Mouse (Mus musculus): ENCODE measurements at regions not wholly inside any gene's neighbourhood (a gene's known extent, or its start where the extent isn't known, plus 50 kb on each side); places are given as distances from the start of the nearest gene placed in this dataset.

- no peak for DNase-seq (ENCODE audit: extremely low read depth, low read depth, low spot score)
- H3K27ac ChIP-seq (replicated peaks; ENCODE audit: insufficient read depth, low read depth, low read length) = no peak overlapping the region
- H3K27me3 ChIP-seq (ENCODE audit: control insufficient read depth, insufficient read depth, low read length) = peaks cover 5% of the 10 kb centered on the region; the same call in 1 of the 2 replicates
- 15% methylated on average over 9 of the region's 9 CpGs for WGBS
- H3K4me1 ChIP-seq (ENCODE audit: control insufficient read depth, insufficient read depth, low read length) = peaks cover 2% of the 10 kb centered on the region; the same call in 1 of the 2 replicates
- peak overlapping the region; percentile 0; the same call in 1 of the 2 replicates for H3K4me3 ChIP-seq (ENCODE audit: insufficient read depth, low read depth, low read length)
- no peaks in the 10 kb centered on the region for H3K36me3 ChIP-seq (ENCODE audit: control insufficient read depth, insufficient read depth, low read length)
- TF ChIP-seq CTCF (IDR thresholded peaks at IDR 0.05; ENCODE audit: low read depth, low read length) (no peak), POLR2A (IDR thresholded peaks at IDR 0.05; ENCODE audit: extremely low read depth, insufficient read depth, low read length) (no peak)
- no peaks in the 10 kb centered on the region for H3K79me2 ChIP-seq (ENCODE audit: control insufficient read depth, insufficient read depth, low read length)
- no peak overlapping the region for H3K9ac ChIP-seq (ENCODE audit: low read depth, low read length)
Measured at GRCm38 (mm10) chr6:71012436-71012822, 56.1 kb downstream of the Foxi3 start.

GRCm38 (mm10) chr6:71012823-71013461, 56.6 kb downstream of the Foxi3 start:
- WGBS = 2% methylated on average over 38 of the region's 38 CpGs
- Histone ChIP-seq H3K79me2 (ENCODE audit: control insufficient read depth, insufficient read depth, low read length) (no peaks in the 10 kb centered on the region), H3K36me3 (ENCODE audit: control insufficient read depth, insufficient read depth, low read length) (no peaks in the 10 kb centered on the region), H3K4me3 (ENCODE audit: insufficient read depth, low read depth, low read length) (peak overlapping the region; percentile 11; the same call in 1 of the 2 replicates), H3K9ac (ENCODE audit: low read depth, low read length) (no peak overlapping the region), H3K4me1 (ENCODE audit: control insufficient read depth, insufficient read depth, low read length) (peaks cover 2% of the 10 kb centered on the region; the same call in 1 of the 2 replicates), H3K27ac (replicated peaks; ENCODE audit: insufficient read depth, low read depth, low read length) (no peak overlapping the region), H3K27me3 (ENCODE audit: control insufficient read depth, insufficient read depth, low read length) (peaks cover 5% of the 10 kb centered on the region; the same call in 1 of the 2 replicates)
- TF ChIP-seq POLR2A (IDR thresholded peaks at IDR 0.05; ENCODE audit: extremely low read depth, insufficient read depth, low read length) (no peak), CTCF (IDR thresholded peaks at IDR 0.05; ENCODE audit: low read depth, low read length) (peak; percentile 76)
- peak; percentile 10 for DNase-seq (ENCODE audit: extremely low read depth, low read depth, low spot score)

GRCm38 (mm10) chr6:71016388-71016787, 60.1 kb downstream of the Foxi3 start:
- H3K79me2 ChIP-seq (ENCODE audit: control insufficient read depth, insufficient read depth, low read length) = no peaks in the 10 kb centered on the region
- no peak overlapping the region for H3K4me3 ChIP-seq (ENCODE audit: insufficient read depth, low read depth, low read length)
- no peak for TF ChIP-seq POLR2A (IDR thresholded peaks at IDR 0.05; ENCODE audit: extremely low read depth, insufficient read depth, low read length)
- TF ChIP-seq CTCF (IDR thresholded peaks at IDR 0.05; ENCODE audit: low read depth, low read length) = no peak
- no peak for DNase-seq (ENCODE audit: extremely low read depth, low read depth, low spot score)
- 0% methylated on average over 1 of the region's 1 CpGs for WGBS
- peaks cover 2% of the 10 kb centered on the region; the same call in 1 of the 2 replicates for H3K4me1 ChIP-seq (ENCODE audit: control insufficient read depth, insufficient read depth, low read length)
- H3K27ac ChIP-seq (replicated peaks; ENCODE audit: insufficient read depth, low read depth, low read length) = no peak overlapping the region
- peaks cover 5% of the 10 kb centered on the region; the same call in 1 of the 2 replicates for H3K27me3 ChIP-seq (ENCODE audit: control insufficient read depth, insufficient read depth, low read length)
- no peak overlapping the region for H3K9ac ChIP-seq (ENCODE audit: low read depth, low read length)
- H3K36me3 ChIP-seq (ENCODE audit: control insufficient read depth, insufficient read depth, low read length) = no peaks in the 10 kb centered on the region

GRCm38 (mm10) chr6:71021353-71021752, 65.0 kb downstream of the Foxi3 start:
- Histone ChIP-seq H3K4me3 (ENCODE audit: insufficient read depth, low read depth, low read length) (no peak overlapping the region), H3K9ac (ENCODE audit: low read depth, low read length) (no peak overlapping the region), H3K36me3 (ENCODE audit: control insufficient read depth, insufficient read depth, low read length) (no peaks in the 10 kb centered on the region), H3K79me2 (ENCODE audit: control insufficient read depth, insufficient read depth, low read length) (no peaks in the 10 kb centered on the region), H3K27ac (replicated peaks; ENCODE audit: insufficient read depth, low read depth, low read length) (no peak overlapping the region), H3K27me3 (ENCODE audit: control insufficient read depth, insufficient read depth, low read length) (no peaks in the 10 kb centered on the region), H3K4me1 (ENCODE audit: control insufficient read depth, insufficient read depth, low read length) (no peaks in the 10 kb centered on the region)
- TF ChIP-seq POLR2A (IDR thresholded peaks at IDR 0.05; ENCODE audit: extremely low read depth, insufficient read depth, low read length) (no peak), CTCF (IDR thresholded peaks at IDR 0.05; ENCODE audit: low read depth, low read length) (no peak)
- WGBS = 55% methylated on average over 9 of the region's 9 CpGs
- no peak for DNase-seq (ENCODE audit: extremely low read depth, low read depth, low spot score)

- no peaks in the 10 kb centered on the region for H3K36me3 ChIP-seq (ENCODE audit: control insufficient read depth, insufficient read depth, low read length)
- no peak overlapping the region for H3K4me3 ChIP-seq (ENCODE audit: insufficient read depth, low read depth, low read length)
- H3K27me3 ChIP-seq (ENCODE audit: control insufficient read depth, insufficient read depth, low read length) = no peaks in the 10 kb centered on the region
- no peak for DNase-seq (ENCODE audit: extremely low read depth, low read depth, low spot score)
- H3K9ac ChIP-seq (ENCODE audit: low read depth, low read length) = no peak overlapping the region
- no peak for TF ChIP-seq POLR2A (IDR thresholded peaks at IDR 0.05; ENCODE audit: extremely low read depth, insufficient read depth, low read length)
- TF ChIP-seq CTCF (IDR thresholded peaks at IDR 0.05; ENCODE audit: low read depth, low read length) = no peak
- H3K4me1 ChIP-seq (ENCODE audit: control insufficient read depth, insufficient read depth, low read length) = no peaks in the 10 kb centered on the region
- H3K79me2 ChIP-seq (ENCODE audit: control insufficient read depth, insufficient read depth, low read length) = no peaks in the 10 kb centered on the region
- no peak overlapping the region for H3K27ac ChIP-seq (replicated peaks; ENCODE audit: insufficient read depth, low read depth, low read length)
- 81% methylated on average over 4 of the region's 4 CpGs for WGBS
Measured at GRCm38 (mm10) chr6:71025472-71025871, 69.1 kb downstream of the Foxi3 start.

- Histone ChIP-seq H3K27ac (replicated peaks; ENCODE audit: insufficient read depth, low read depth, low read length) (no peak overlapping the region), H3K4me3 (ENCODE audit: insufficient read depth, low read depth, low read length) (no peak overlapping the region), H3K9ac (ENCODE audit: low read depth, low read length) (no peak overlapping the region), H3K4me1 (ENCODE audit: control insufficient read depth, insufficient read depth, low read length) (no peaks in the 10 kb centered on the region), H3K79me2 (ENCODE audit: control insufficient read depth, insufficient read depth, low read length) (no peaks in the 10 kb centered on the region), H3K36me3 (ENCODE audit: control insufficient read depth, insufficient read depth, low read length) (no peaks in the 10 kb centered on the region), H3K27me3 (ENCODE audit: control insufficient read depth, insufficient read depth, low read length) (no peaks in the 10 kb centered on the region)
- 74% methylated on average over 6 of the region's 6 CpGs for WGBS
- TF ChIP-seq CTCF (IDR thresholded peaks at IDR 0.05; ENCODE audit: low read depth, low read length) (no peak), POLR2A (IDR thresholded peaks at IDR 0.05; ENCODE audit: extremely low read depth, insufficient read depth, low read length) (no peak)
- DNase-seq (ENCODE audit: extremely low read depth, low read depth, low spot score) = no peak
Measured at GRCm38 (mm10) chr6:71029663-71030062, 73.3 kb downstream of the Foxi3 start.
